Mouse (Mus musculus): ENCODE measurements around the gene Ky.

Ky gene

GRCm38 (mm10) chr9:102505700-102506585 lies at the start of gene Ky:
Gene Ky, plus strand, starts transcription at chr9:102505750.
- CTCF ChIA-PET: interaction anchor here (0.6 kb wide), 3 partner anchors 51 to 546 kb away, joined by 3 read pairs; no protein-coding TSS in a partner anchor

GRCm38 (mm10) chr9:102462251-102462650 lies 43.3 kb upstream of the Ky start:
- CTCF ChIA-PET: no interaction called here

GRCm38 (mm10) chr9:102465044-102465443 lies 40.5 kb upstream of the Ky start:
- CTCF ChIA-PET: no interaction called here

GRCm38 (mm10) chr9:102465726-102466125 lies 39.8 kb upstream of the Ky start:
- CTCF ChIA-PET: no interaction called here

- CTCF ChIA-PET: no interaction called here
These were observed 35.3 kb upstream of the Ky start for GRCm38 (mm10) chr9:102470076-102470819.

GRCm38 (mm10) chr9:102477767-102478450 lies 27.6 kb upstream of the Ky start:
- CTCF ChIA-PET: no interaction called here

GRCm38 (mm10) chr9:102478451-102478835 lies 27.1 kb upstream of the Ky start:
- CTCF ChIA-PET: no interaction called here

GRCm38 (mm10) chr9:102479022-102479421 lies 26.5 kb upstream of the Ky start:
- CTCF ChIA-PET: no interaction called here

GRCm38 (mm10) chr9:102492031-102492795 lies 13.3 kb upstream of the Ky start:
- CTCF ChIA-PET: no interaction called here

GRCm38 (mm10) chr9:102493044-102493443 lies 12.5 kb upstream of the Ky start:
- CTCF ChIA-PET: no interaction called here

GRCm38 (mm10) chr9:102493916-102494315 lies 11.6 kb upstream of the Ky start:
- CTCF ChIA-PET: no interaction called here

- CTCF ChIA-PET: no interaction called here
These were observed 11.1 kb upstream of the Ky start for GRCm38 (mm10) chr9:102494454-102494853.

GRCm38 (mm10) chr9:102495266-102495665 lies 10.3 kb upstream of the Ky start:
- CTCF ChIA-PET: interaction anchor here (0.5 kb wide), 1 partner anchor 1498 kb away, joined by 7 read pairs; no protein-coding TSS in a partner anchor

- CTCF ChIA-PET: no interaction called here
These were observed 9.0 kb upstream of the Ky start for GRCm38 (mm10) chr9:102496481-102497041.

- CTCF ChIA-PET: no interaction called here
These were observed 8.4 kb upstream of the Ky start for GRCm38 (mm10) chr9:102497089-102497690.

GRCm38 (mm10) chr9:102497833-102498430 lies 7.6 kb upstream of the Ky start:
- CTCF ChIA-PET: no interaction called here

- CTCF ChIA-PET: no interaction called here
These were observed 6.8 kb upstream of the Ky start for GRCm38 (mm10) chr9:102498701-102499100.

GRCm38 (mm10) chr9:102499266-102499665 lies 6.3 kb upstream of the Ky start:
- CTCF ChIA-PET: no interaction called here

GRCm38 (mm10) chr9:102499746-102500145 lies 5.8 kb upstream of the Ky start:
- CTCF ChIA-PET: no interaction called here

- CTCF ChIA-PET: no interaction called here
These were observed 4.4 kb upstream of the Ky start for GRCm38 (mm10) chr9:102501113-102501512.
